Mouse (Mus musculus): ENCODE results near the gene Sirt7. TPM values are rescaled to one million over a fixed set of nuclear protein-coding genes. Genes with fewer than 3 reads are reported as not detected.
A peak's percentile ranks its signal among the peaks of the same experiment; 100 is the strongest.

Gene Sirt7
- total and polyA plus RNA-seq, 3 experiments = 72.3 to 78.2 TPM; not detected in 1

DNA sequence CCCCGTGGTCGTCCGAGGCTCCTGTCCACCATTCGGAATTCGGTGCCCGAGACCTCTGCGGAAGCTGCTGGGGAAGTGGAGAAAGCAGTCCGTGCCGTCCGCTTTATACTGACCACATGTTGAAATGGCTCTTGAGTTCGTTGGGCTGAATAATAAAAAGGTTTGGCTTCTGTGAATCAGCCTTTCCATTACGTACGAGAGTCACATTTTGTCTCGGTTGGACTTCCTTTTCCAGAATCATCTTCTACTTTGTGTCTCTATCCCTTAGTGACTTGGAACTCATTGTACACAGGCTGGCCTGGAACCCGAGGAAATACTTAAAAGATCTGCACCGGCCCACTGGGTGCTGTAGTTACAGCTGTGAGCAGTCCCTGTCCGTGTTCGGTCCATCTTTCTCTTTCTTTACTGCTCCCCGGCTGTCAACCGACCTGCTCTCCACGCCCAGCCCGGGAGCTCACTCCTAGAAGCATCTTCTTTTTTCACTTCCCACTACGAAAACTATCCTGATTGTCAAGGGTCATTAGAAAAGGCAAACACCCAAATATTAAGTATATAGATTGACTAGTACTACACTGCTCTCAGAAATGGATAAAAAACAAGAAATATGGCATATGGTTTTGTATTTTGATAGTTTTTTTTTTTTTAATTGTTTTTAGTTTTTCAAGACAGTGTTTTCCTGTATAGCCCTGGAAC is 51.3 kb downstream of the Sirt7 start:
- no peak for DNase-seq (ENCODE audit: low read depth, low spot score)
- TF ChIP-seq MXI1 (IDR thresholded peaks at IDR 0.05; ENCODE audit: low read depth, low read length) (peak; percentile 48), ELF1 (IDR thresholded peaks at IDR 0.05; ENCODE audit: low read depth, low read length) (no peak), MYB (IDR thresholded peaks at IDR 0.05; ENCODE audit: low read depth, low read length) (0 out of 2 replicates have a peak, but pooled peaks have one; percentile 9), ETS1 (IDR thresholded peaks at IDR 0.05; ENCODE audit: low read depth, low read length) (0 out of 2 replicates have a peak, but pooled peaks have one; percentile 14), SIN3A (IDR thresholded peaks at IDR 0.05; ENCODE audit: low read length) (peak; percentile 43), TBP (IDR thresholded peaks at IDR 0.05; ENCODE audit: low read depth, low read length) (no peak; the same call in 1 of the 2 replicates), ZNF384 (IDR thresholded peaks at IDR 0.05; ENCODE audit: low read depth, low read length) (peak; percentile 48; the same call in 1 of the 2 replicates), RAD21 (IDR thresholded peaks at IDR 0.05; ENCODE audit: low read depth, low read length) (no peak), CHD1 (IDR thresholded peaks at IDR 0.05; ENCODE audit: low read depth, low read length) (peak; percentile 91; the same call in 1 of the 2 replicates), MAX (IDR thresholded peaks at IDR 0.05; ENCODE audit: low read length) (no peak; the same call in 1 of the 2 replicates)
- Histone ChIP-seq H3K4me1 (ENCODE audit: control insufficient read depth in 1 of 2, insufficient read depth in 2 of 2, low read length in 2 of 2) (peaks cover 5 to 16% of the 10 kb centered on the region in 2 experiments), H3K79me2 (ENCODE audit: control insufficient read depth, insufficient read depth, low read length, poor library complexity) (peaks cover 38% of the 10 kb centered on the region), H3K9me3 (replicated peaks; ENCODE audit: insufficient read depth, low read length) (no peaks in the 10 kb centered on the region), H3K4me3 (ENCODE audit: control insufficient read depth in 1 of 2, insufficient read depth in 1 of 2, low read depth in 2 of 2, low read length in 2 of 2) (peak overlapping the region; percentile 79 to 88), H3K36me3 (ENCODE audit: control insufficient read depth in 1 of 2, insufficient read depth in 2 of 2, low read length in 2 of 2) (peaks cover 5 to 28% of the 10 kb centered on the region in 2 experiments), H3K27me3 (ENCODE audit: control insufficient read depth in 1 of 2, insufficient read depth in 2 of 2, low read length in 2 of 2) (no peaks in the 10 kb centered on the region), H3K27ac (ENCODE audit: control insufficient read depth, low read depth, low read length) (peak overlapping the region; percentile 84), H3K9ac (ENCODE audit: control insufficient read depth, low read depth, low read length, poor library complexity, severe bottlenecking) (peak overlapping the region; percentile 92)

DNA sequence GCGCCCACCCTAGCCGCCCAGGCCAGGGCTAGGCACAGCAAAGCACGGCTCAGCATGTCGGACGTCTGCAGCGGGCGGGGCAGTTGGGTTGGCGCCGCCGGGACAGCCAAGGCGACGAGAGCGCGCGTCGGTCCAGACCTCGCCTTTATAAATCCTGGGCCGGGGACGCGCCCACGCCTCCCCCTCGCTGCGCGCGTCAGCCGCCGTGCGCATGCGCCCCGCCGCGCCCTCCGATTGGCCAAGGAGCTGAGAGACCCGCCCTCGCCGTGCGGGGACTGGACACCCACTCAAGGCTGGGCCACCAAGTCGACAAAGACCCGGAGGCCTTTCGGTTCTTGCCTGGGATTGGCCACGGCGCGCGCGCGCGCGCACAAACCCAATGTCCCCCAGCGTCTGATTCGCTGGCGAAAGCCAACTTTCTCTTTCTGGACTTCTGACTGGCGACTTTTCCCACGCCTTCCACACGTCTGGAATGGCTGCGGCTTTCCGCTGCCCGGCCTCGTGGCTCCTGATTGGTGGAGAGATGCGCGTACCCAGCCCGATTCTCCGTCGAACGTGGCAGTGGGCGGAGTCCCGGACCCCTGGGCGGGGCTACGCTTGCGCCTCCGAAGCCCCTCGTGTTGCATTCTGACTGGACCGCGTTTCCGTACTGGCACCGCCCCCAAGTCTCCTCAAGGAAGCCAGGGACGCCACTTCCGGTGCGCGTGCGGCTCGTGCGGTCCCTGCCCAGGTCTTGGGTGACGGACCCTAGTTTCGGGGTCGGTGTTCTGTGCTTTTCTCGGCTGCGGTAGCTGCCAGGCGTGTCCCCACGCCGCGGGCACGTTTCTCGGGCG is 52.1 kb downstream of the Sirt7 start, which contains the start of gene P4hb:
Gene P4hb (minus strand): TSS at position 502 of the 833 bp plus-strand sequence.
- no peaks in the 10 kb centered on the region for H3K9me3 ChIP-seq (replicated peaks; ENCODE audit: insufficient read depth, low read length)
- H3K4me1 ChIP-seq (ENCODE audit: control insufficient read depth in 1 of 2, insufficient read depth in 2 of 2, low read length in 2 of 2) = peaks cover 5 to 16% of the 10 kb centered on the region in 2 experiments
- peak within 1 kb of the TSS; percentile 84 for H3K27ac ChIP-seq (ENCODE audit: control insufficient read depth, low read depth, low read length)
- H3K27me3 ChIP-seq (ENCODE audit: control insufficient read depth in 1 of 2, insufficient read depth in 2 of 2, low read length in 2 of 2) = no peaks in the 10 kb centered on the region
- peaks cover 41% of the 10 kb centered on the region for H3K79me2 ChIP-seq (ENCODE audit: control insufficient read depth, insufficient read depth, low read length, poor library complexity)
- H3K9ac ChIP-seq (ENCODE audit: control insufficient read depth, low read depth, low read length, poor library complexity, severe bottlenecking) = peak within 1 kb of the TSS; percentile 92
- peaks cover 10 to 28% of the 10 kb centered on the region in 2 experiments for H3K36me3 ChIP-seq (ENCODE audit: control insufficient read depth in 1 of 2, insufficient read depth in 2 of 2, low read length in 2 of 2)
- H3K4me3 ChIP-seq (ENCODE audit: control insufficient read depth in 1 of 2, insufficient read depth in 1 of 2, low read depth in 2 of 2, low read length in 2 of 2) = peak within 1 kb of the TSS; percentile 88 to 94
- DNase-seq (ENCODE audit: low read depth, low spot score) = peak; percentile 100
- peak; percentile 92 for TF ChIP-seq MAX (IDR thresholded peaks at IDR 0.05; ENCODE audit: low read length)
- TF ChIP-seq CTCF (IDR thresholded peaks at IDR 0.05 in 2 of 3, conservative IDR thresholded peaks at IDR 0.05 in 1 of 3; ENCODE audit: control insufficient read depth in 1 of 3, insufficient read depth in 1 of 3, low read depth in 2 of 3, low read length in 3 of 3, poor library complexity in 1 of 3, severe bottlenecking in 1 of 3) = no peak; a peak in 1 of 6 replicates
- TF ChIP-seq HCFC1 (IDR thresholded peaks at IDR 0.05; ENCODE audit: low read depth, low read length) = peak; percentile 83
- TF ChIP-seq NRF1 (IDR thresholded peaks at IDR 0.05; ENCODE audit: insufficient read depth, low read depth, low read length, poor library complexity, severe bottlenecking) = peak; percentile 86
- no peak for TF ChIP-seq USF2 (IDR thresholded peaks at IDR 0.05; ENCODE audit: borderline replicate concordance in 1 of 2, insufficient read depth in 1 of 2, low read depth in 1 of 2, low read length in 2 of 2)
- peak; percentile 76 for TF ChIP-seq POLR2AphosphoS5 (IDR thresholded peaks at IDR 0.05; ENCODE audit: borderline replicate concordance, low read depth, low read length)
- TF ChIP-seq TAL1 (IDR thresholded peaks at IDR 0.05; ENCODE audit: low read length) = no peak
- peak; percentile 89 for TF ChIP-seq SIN3A (IDR thresholded peaks at IDR 0.05; ENCODE audit: low read length)
- TF ChIP-seq ZNF384 (IDR thresholded peaks at IDR 0.05; ENCODE audit: low read depth, low read length) = no peak
- TF ChIP-seq MYB (IDR thresholded peaks at IDR 0.05; ENCODE audit: low read depth, low read length) = no peak
- TF ChIP-seq E2F4 (IDR thresholded peaks at IDR 0.05; ENCODE audit: borderline replicate concordance, low read depth, low read length) = peak; percentile 89; the same call in 1 of the 2 replicates
- TF ChIP-seq TBP (IDR thresholded peaks at IDR 0.05; ENCODE audit: low read depth, low read length) = peak; percentile 97
- TF ChIP-seq POLR2AphosphoS2 (IDR thresholded peaks at IDR 0.05; ENCODE audit: low read length) = peak; percentile 86; the same call in 1 of the 2 replicates
- TF ChIP-seq GATA1 (IDR thresholded peaks at IDR 0.05; ENCODE audit: low read depth, low read length) = no peak
- TF ChIP-seq TCF12 (IDR thresholded peaks at IDR 0.05; ENCODE audit: low read depth, low read length) = peak; percentile 69
- no peak for TF ChIP-seq ZC3H11A (IDR thresholded peaks at IDR 0.05; ENCODE audit: low read depth, low read length)
- TF ChIP-seq RAD21 (IDR thresholded peaks at IDR 0.05; ENCODE audit: low read depth, low read length) = no peak
- peak; percentile 84; the same call in 1 of the 2 replicates for TF ChIP-seq BHLHE40 (IDR thresholded peaks at IDR 0.05; ENCODE audit: borderline replicate concordance, low read depth, low read length)
- TF ChIP-seq RCOR1 (IDR thresholded peaks at IDR 0.05; ENCODE audit: low read depth, low read length) = no peak
- TF ChIP-seq EP300 (IDR thresholded peaks at IDR 0.05; ENCODE audit: low read depth in 1 of 2, low read length in 2 of 2) = 0 out of 4 replicates have a peak, but pooled peaks of 1 of the 2 experiments have one; percentile 12
- peak; percentile 99 for TF ChIP-seq NELFE (IDR thresholded peaks at IDR 0.05; ENCODE audit: low read depth, low read length)
- peak; percentile 95 for TF ChIP-seq ELF1 (IDR thresholded peaks at IDR 0.05; ENCODE audit: low read depth, low read length)
- TF ChIP-seq MYC (IDR thresholded peaks at IDR 0.05; ENCODE audit: low read depth, low read length) = peak; percentile 94

Data from MEL (cell line).